Mouse (Mus musculus): ENCODE measurements around the gene Fgfr2. TPM values are rescaled to one million over a fixed set of nuclear protein-coding genes. Genes with fewer than 3 reads are reported as not detected.
"Not testable (repeated sequence)": the region's sequence is repeated elsewhere in the genome, so short reads cannot be mapped to it uniquely, and the experiment has no call there.

The Fgfr2 gene
- polyA plus RNA-seq, 1 experiment, result 14.7 TPM

DNA sequence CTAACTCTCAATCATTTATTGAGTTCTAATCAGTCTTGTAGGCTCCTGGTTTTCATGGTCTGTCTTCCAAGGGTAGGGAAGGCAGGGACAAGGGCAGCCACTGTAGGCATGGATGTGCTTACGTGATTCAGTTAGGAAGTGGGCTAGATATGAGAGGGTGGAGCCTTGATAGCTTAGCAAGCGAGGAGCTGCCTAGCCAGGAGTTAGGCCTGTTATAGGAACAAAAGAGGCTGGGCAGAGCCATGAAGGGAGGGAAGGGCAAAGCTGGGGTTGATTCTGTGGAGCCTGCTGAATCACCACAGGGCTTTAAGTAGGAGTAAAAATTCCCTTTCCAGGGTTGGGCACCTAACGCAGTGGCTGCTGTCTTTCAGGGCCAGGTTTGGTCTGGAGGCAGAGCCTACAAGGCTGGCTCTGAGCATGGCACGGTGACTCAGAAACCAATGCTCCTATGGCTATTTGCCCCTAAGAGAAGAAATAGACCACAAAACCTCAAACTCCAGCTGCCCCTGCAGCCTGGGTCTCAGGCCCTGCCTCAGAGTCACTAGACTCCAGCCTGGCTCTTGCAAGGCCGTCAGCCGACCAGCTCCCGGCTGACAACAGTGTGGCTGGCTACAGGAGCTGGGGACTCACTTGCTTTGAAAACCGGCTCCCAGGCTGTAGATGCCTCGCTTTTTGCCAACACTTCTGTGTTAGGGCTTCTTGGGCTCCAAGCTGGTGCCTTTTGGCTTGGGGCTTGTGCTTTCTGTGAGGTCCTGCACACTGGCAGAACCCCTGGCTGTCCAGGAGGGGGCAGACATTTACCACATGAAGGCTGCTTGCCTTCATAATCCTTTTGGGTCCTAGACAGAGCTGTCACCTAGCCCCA, 2449.7 kb downstream of the Fgfr2 start:
- TF ChIP-seq CTCF (IDR thresholded peaks at IDR 0.05; ENCODE audit: extremely low read depth, insufficient read length, insufficient replicate concordance, low read depth, low read length), result peak; percentile 70; the same call in 1 of the 2 replicates
- TF ChIP-seq POLR2A (IDR thresholded peaks at IDR 0.05; ENCODE audit: low read depth, low read length), result no peak
- Histone ChIP-seq H3K36me3 (ENCODE audit: control insufficient read depth, insufficient read depth, low read length) (peaks cover 12% of the 10 kb centered on the region), H3K27me3 (ENCODE audit: control insufficient read depth, insufficient read depth, low read length) (no peaks in the 10 kb centered on the region), H3K4me1 (ENCODE audit: control insufficient read depth, insufficient read depth, insufficient read length, low read length) (peaks cover 14% of the 10 kb centered on the region), H3K27ac (ENCODE audit: insufficient read depth, low read depth, low read length) (no peak overlapping the region), H3K4me3 (ENCODE audit: low read depth, low read length) (no peak overlapping the region)
- WGBS, result 78% methylated on average over 9 of the region's 9 CpGs

- Histone ChIP-seq H3K27ac (ENCODE audit: insufficient read depth, low read depth, low read length) (peak overlapping the region; percentile 7; the same call in 1 of the 2 replicates), H3K4me1 (ENCODE audit: control insufficient read depth, insufficient read depth, insufficient read length, low read length) (peaks cover 14% of the 10 kb centered on the region; the same call in 1 of the 2 replicates), H3K4me3 (ENCODE audit: low read depth, low read length) (no peak overlapping the region), H3K27me3 (ENCODE audit: control insufficient read depth, insufficient read depth, low read length) (no peaks in the 10 kb centered on the region), H3K36me3 (ENCODE audit: control insufficient read depth, insufficient read depth, low read length) (peaks cover 10% of the 10 kb centered on the region)
- 66% methylated on average over 6 of the region's 6 CpGs for WGBS
- TF ChIP-seq CTCF (IDR thresholded peaks at IDR 0.05; ENCODE audit: extremely low read depth, insufficient read length, insufficient replicate concordance, low read depth, low read length) (no peak), POLR2A (IDR thresholded peaks at IDR 0.05; ENCODE audit: low read depth, low read length) (no peak)
Observed at GRCm38 (mm10) chr7:130671301-130671700, 2451.8 kb downstream of the Fgfr2 start.

GRCm38 (mm10) chr7:130670358-130670757, 2452.8 kb downstream of the Fgfr2 start:
- H3K36me3 ChIP-seq (ENCODE audit: control insufficient read depth, insufficient read depth, low read length), result peaks cover 10% of the 10 kb centered on the region
- peak overlapping the region; percentile 7 for H3K27ac ChIP-seq (ENCODE audit: insufficient read depth, low read depth, low read length)
- peaks cover 14% of the 10 kb centered on the region for H3K4me1 ChIP-seq (ENCODE audit: control insufficient read depth, insufficient read depth, insufficient read length, low read length)
- no peak overlapping the region for H3K4me3 ChIP-seq (ENCODE audit: low read depth, low read length)
- no peaks in the 10 kb centered on the region for H3K27me3 ChIP-seq (ENCODE audit: control insufficient read depth, insufficient read depth, low read length)
- 76% methylated on average over 4 of the region's 4 CpGs for WGBS
- TF ChIP-seq POLR2A (IDR thresholded peaks at IDR 0.05; ENCODE audit: low read depth, low read length), result no peak
- TF ChIP-seq CTCF (IDR thresholded peaks at IDR 0.05; ENCODE audit: extremely low read depth, insufficient read length, insufficient replicate concordance, low read depth, low read length), result no peak

DNA sequence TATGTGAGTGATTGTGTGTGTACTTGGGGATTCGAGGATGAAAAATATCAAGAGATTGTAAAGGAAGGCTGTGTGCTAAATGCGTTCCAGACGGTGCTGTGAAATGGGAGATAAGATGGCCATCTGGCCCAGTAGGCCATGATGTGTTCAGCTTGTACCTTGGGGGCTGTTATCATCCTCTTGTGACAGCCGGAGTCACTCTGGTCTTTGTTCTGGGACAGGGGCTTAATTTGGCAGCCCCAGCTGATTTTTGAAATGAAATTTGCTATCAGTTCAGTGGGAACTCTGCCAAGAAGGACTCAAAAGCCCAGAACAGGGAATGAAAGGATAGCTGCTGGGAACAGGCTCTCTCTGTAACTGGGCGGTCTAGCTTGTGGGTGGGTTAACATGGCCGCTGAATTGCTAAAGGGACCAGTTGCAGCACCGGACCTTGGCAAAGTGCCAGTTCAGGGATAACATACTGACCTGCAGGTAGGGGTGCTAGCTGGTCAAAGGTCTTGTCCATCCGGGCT, 2453.7 kb downstream of the Fgfr2 start:
- peaks cover 14% of the 10 kb centered on the region for H3K4me1 ChIP-seq (ENCODE audit: control insufficient read depth, insufficient read depth, insufficient read length, low read length)
- H3K4me3 ChIP-seq (ENCODE audit: low read depth, low read length), result no peak overlapping the region
- TF ChIP-seq POLR2A (IDR thresholded peaks at IDR 0.05; ENCODE audit: low read depth, low read length), result no peak
- no peak for TF ChIP-seq CTCF (IDR thresholded peaks at IDR 0.05; ENCODE audit: extremely low read depth, insufficient read length, insufficient replicate concordance, low read depth, low read length)
- 37% methylated on average over 8 of the region's 8 CpGs for WGBS
- H3K27me3 ChIP-seq (ENCODE audit: control insufficient read depth, insufficient read depth, low read length), result no peaks in the 10 kb centered on the region
- no peak overlapping the region for H3K27ac ChIP-seq (ENCODE audit: insufficient read depth, low read depth, low read length)
- H3K36me3 ChIP-seq (ENCODE audit: control insufficient read depth, insufficient read depth, low read length), result peaks cover under 1% of the 10 kb centered on the region; the same call in 1 of the 2 replicates

DNA sequence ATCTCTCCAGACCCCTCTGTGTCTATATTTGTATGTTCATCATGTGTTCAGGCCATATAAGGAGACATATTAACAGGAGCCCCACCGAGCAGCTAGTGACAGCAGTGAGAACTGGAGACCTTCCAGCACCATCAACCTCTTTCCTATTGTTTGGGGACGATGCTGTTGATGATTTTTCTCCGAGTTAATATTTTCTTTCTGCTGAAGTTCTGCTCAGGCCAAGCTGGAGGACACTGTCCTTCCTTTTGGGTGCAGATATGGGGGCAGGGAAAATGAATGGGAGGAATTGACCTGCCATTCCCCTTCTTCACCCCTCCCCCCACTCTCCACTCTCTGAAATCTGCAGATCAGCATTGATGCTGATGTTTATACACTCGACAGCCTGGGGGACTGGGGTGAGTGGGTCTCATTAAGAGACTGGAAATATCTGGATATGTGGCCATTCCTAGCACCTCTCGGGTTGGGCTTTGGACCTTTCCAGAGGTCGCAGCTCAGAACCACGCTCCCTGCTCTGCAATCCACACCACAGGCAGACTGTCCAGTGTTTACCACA, 2454.3 kb downstream of the Fgfr2 start:
- no peak overlapping the region for H3K4me3 ChIP-seq (ENCODE audit: low read depth, low read length)
- peaks cover 14% of the 10 kb centered on the region for H3K4me1 ChIP-seq (ENCODE audit: control insufficient read depth, insufficient read depth, insufficient read length, low read length)
- WGBS, result 72% methylated on average over 7 of the region's 7 CpGs
- H3K27me3 ChIP-seq (ENCODE audit: control insufficient read depth, insufficient read depth, low read length), result no peaks in the 10 kb centered on the region
- H3K27ac ChIP-seq (ENCODE audit: insufficient read depth, low read depth, low read length), result no peak overlapping the region
- TF ChIP-seq CTCF (IDR thresholded peaks at IDR 0.05; ENCODE audit: extremely low read depth, insufficient read length, insufficient replicate concordance, low read depth, low read length) (no peak), POLR2A (IDR thresholded peaks at IDR 0.05; ENCODE audit: low read depth, low read length) (no peak)
- H3K36me3 ChIP-seq (ENCODE audit: control insufficient read depth, insufficient read depth, low read length), result no peaks in the 10 kb centered on the region

- not testable (repeated sequence) for H3K36me3 ChIP-seq (ENCODE audit: control insufficient read depth, insufficient read depth, low read length); H3K27me3 ChIP-seq (ENCODE audit: control insufficient read depth, insufficient read depth, low read length); H3K27ac ChIP-seq (ENCODE audit: insufficient read depth, low read depth, low read length); H3K4me3 ChIP-seq (ENCODE audit: low read depth, low read length)
- H3K4me1 ChIP-seq (ENCODE audit: control insufficient read depth, insufficient read depth, insufficient read length, low read length), result peaks cover 14% of the 10 kb centered on the region
- 94% methylated on average over 1 of the region's 1 CpGs for WGBS
Observed at GRCm38 (mm10) chr7:130668013-130668412, 2455.1 kb downstream of the Fgfr2 start.

DNA sequence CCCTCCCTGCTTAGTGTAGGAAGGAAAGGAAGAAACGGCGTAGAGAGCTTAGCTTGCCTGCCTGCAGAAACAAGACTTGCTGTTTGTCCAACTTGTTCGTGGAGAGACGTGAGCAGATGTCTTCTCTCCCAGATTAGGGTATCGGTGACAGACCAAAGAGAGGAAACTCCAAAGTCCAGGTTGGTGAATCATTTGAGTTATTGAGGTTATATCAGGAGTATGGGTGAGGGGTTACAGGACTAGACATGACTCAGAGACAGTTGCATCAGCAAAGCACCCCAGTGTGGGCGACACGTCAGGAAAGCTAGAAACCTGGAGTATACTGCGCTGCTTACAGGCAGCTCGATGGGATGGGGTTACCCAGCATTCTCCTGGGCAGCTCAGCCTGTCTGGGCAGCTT, 2457.8 kb downstream of the Fgfr2 start:
- 80% methylated on average over 9 of the region's 9 CpGs for WGBS
- Histone ChIP-seq H3K4me3 (ENCODE audit: low read depth, low read length) (no peak overlapping the region), H3K4me1 (ENCODE audit: control insufficient read depth, insufficient read depth, insufficient read length, low read length) (peaks cover 8% of the 10 kb centered on the region), H3K27me3 (ENCODE audit: control insufficient read depth, insufficient read depth, low read length) (no peaks in the 10 kb centered on the region), H3K36me3 (ENCODE audit: control insufficient read depth, insufficient read depth, low read length) (peaks cover 2% of the 10 kb centered on the region; the same call in 1 of the 2 replicates), H3K27ac (ENCODE audit: insufficient read depth, low read depth, low read length) (no peak overlapping the region)
- TF ChIP-seq POLR2A (IDR thresholded peaks at IDR 0.05; ENCODE audit: low read depth, low read length) (no peak), CTCF (IDR thresholded peaks at IDR 0.05; ENCODE audit: extremely low read depth, insufficient read length, insufficient replicate concordance, low read depth, low read length) (no peak)

Data from small intestine, adult 2 months (tissue).